Mouse (Mus musculus) bone marrow, adult 2 months (tissue): Measurements from ENCODE around the gene Erc2.

Experiments used
- CTCF ChIP-seq: fragments of 200-500 bp; IDR thresholded peaks from 2 replicates; pipeline ENCODE4 v1.5.1; 2011; ENCODE audit warnings: low read length, control low read depth; ENCODE audit not compliant: control insufficient read depth, insufficient read depth
- POLR2A ChIP-seq: fragments of 200-500 bp; IDR thresholded peaks from 2 replicates; pipeline ENCODE4 v1.6.1; 2011; ENCODE audit warnings: low read depth, mild to moderate bottlenecking, control low read depth, low read length, borderline replicate concordance; ENCODE audit not compliant: control insufficient read depth

DNA sequence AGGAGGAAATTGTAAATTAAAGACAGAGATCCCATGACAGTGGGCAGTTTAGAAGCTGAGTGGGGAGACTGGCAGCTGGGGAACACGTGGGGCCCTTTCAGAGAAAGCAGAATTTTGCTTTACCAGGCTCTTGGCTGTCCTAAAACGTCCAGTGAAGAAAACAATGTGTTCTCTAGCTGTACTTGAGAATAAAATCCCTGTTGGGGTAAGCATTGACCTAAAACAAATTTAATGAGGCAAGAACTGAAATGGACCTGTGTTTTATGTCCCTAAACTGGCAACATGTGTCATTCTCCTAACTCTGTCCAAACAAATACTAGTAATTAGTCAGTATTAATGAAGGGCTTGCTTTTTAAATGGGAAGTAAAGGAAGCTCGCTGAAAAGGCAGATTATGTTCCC, 617.9 kb downstream of the Erc2 start:
- TF ChIP-seq CTCF (no peak), POLR2A (no peak)
